Mouse (Mus musculus): ENCODE measurements around the gene Tmem45a2.

- no peak for TF ChIP-seq GATA1 (IDR thresholded peaks at IDR 0.05; ENCODE audit: low read length)
- TF ChIP-seq TAL1 (IDR thresholded peaks at IDR 0.05; ENCODE audit: low read length), result no peak
Measured at GRCm38 (mm10) chr16:57079577-57079976, 8.4 kb upstream of the Tmem45a2 start.
